Mouse (Mus musculus) colon, adult 2 months (tissue): ENCODE results near the gene S100a4. TPM values are rescaled to one million over a fixed set of nuclear protein-coding genes. Genes with fewer than 3 reads are reported as not detected.

ENCODE experiments used
- polyA plus RNA-seq: library from polyadenylated mRNA; depleted of rRNA; stranded (reverse); fragments of >200 nt; gene quantifications from 2 replicates; pipeline ENCODE4 v1.2.3, GENCODE M21; 2012; rRNA removed

S100a4 gene
- polyA plus RNA-seq: 10.2 and 12.3 TPM in 2 replicates

DNA sequence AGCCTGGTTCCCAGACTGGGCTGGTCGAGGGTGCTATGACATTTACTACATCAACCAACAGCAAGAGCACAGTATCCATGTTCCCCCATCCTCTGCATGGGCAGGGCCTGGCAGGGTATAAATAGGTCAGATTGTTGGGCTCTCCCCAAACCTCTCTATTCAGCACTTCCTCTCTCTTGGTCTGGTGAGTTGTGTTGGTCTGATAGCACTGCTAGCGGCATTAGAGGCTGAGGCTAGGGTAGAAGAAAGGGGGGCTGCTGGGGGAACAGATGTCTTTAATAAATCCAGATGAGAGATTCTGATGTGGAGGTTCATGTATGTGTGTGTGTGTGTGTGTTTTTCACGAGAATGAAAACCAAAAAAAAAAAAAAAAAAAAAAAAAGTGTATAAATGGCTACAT is at the start of gene S100a4:
Gene S100a4 (plus strand): TSS at position 149 of the 400 bp plus-strand sequence.

GRCm38 (mm10) chr3:90560008-90560628 is 43.5 kb upstream of the S100a4 start, which contains the start of gene S100a3:
S100a3 (plus strand) TSS chr3:90560578.

GRCm38 (mm10) chr3:90589947-90590346 is 13.6 kb upstream of the S100a4 start, which contains the start of gene S100a2:
S100a2 (plus strand) TSS chr3:90590247.

DNA sequence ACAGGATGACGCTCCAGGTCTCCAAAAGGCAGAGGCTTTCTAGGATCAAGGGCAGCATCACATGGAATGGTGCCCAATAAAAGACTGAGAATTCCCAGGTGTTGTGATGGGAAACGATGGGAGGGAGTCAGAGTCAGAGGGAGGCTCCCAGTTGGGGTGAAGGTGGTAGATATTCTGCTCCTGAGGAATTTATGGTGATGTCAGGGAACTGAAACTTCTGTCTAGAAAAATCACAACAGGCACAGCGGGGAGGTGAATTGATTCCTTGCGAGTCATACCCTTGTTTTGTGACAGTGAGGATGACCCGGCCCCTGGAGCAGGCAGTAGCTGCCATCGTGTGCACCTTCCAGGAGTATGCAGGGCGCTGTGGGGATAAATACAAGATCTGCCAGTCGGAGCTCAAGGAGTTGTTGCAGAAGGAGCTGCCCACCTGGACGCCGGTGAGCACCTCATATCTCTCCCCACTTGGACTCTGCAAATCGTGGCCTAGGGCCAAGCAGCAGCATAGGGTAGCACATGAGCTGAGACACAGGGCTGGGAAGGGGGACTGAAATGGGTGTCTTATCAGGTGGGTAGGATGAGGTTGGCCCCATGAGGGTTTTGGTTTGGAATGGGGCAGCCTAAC is 2.0 kb upstream of the S100a4 start, which contains the start of gene Gm42674:
Gene Gm42674 (plus strand): TSS at position 419 of the 625 bp plus-strand sequence.

GRCm38 (mm10) chr3:90608223-90608622 is 4.7 kb downstream of the S100a4 start, which contains the start of gene S100a5:
S100a5 (plus strand) TSS chr3:90608523.

DNA sequence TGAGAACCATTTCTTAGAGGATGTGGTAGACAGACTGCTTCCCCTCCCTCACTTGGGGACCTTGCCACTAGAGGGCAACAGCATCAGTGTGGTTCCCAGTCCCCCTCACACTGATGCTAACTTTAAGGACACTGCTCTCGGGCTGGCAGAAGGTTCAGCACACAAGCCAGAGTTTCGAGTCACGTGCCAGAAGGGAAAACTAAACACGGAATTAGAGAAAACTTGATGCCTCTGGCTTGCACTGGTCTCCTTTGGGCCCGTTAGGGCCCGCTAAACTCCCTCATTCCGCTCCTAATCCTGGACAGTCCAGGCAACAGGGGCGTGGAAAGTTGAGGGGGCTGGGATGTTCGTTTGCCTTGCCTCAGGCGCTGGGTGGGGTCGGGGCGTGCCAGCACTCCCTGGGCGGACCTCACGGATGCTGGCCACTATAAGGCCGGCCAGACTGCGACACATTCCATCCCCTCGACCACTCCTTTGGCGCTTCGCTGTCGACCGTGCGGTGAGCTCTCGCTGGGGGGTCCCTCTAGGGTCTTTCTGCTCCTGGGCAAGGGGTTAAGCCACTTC is 9.2 kb downstream of the S100a4 start, which contains the start of gene S100a6:
Gene S100a6 (plus strand): TSS at position 155 of the 564 bp plus-strand sequence.

GRCm38 (mm10) chr3:90653717-90654116 is 50.1 kb downstream of the S100a4 start, which contains the start of gene S100a7a:
S100a7a (plus strand) TSS chr3:90654017.

Other genes starting within 250 kb of the S100a4 start
- 11.7 and 12.2 TPM in 2 replicates for gene Slc27a3, start 213.8 kb upstream of the S100a4 start, polyA plus RNA-seq
- gene Ints3, start 170.1 kb upstream of the S100a4 start, polyA plus RNA-seq: 24.1 and 28.2 TPM in 2 replicates
- 7.2 and 7.4 TPM in 2 replicates for gene Npr1, start 137.9 kb upstream of the S100a4 start, polyA plus RNA-seq
- 10.1 and 10.5 TPM in 2 replicates for gene Ilf2, start 127.6 kb upstream of the S100a4 start, polyA plus RNA-seq
- gene Snapin, start 112.7 kb upstream of the S100a4 start, polyA plus RNA-seq: 14.8 and 15.0 TPM in 2 replicates
- 29.8 and 34.1 TPM in 2 replicates for gene Chtop, start 94.3 kb upstream of the S100a4 start, polyA plus RNA-seq
- gene S100a1, start 89.4 kb upstream of the S100a4 start, polyA plus RNA-seq: 199 and 230 TPM in 2 replicates
- gene S100a13, start 89.3 kb upstream of the S100a4 start, polyA plus RNA-seq: 61.5 and 65.1 TPM in 2 replicates
- gene S100a14, start 76.9 kb upstream of the S100a4 start, polyA plus RNA-seq: 29.0 and 52.1 TPM in 2 replicates
- 267 and 284 TPM in 2 replicates for gene S100a16, start 66.5 kb upstream of the S100a4 start, polyA plus RNA-seq
- 0.41 and 0.50 TPM in 2 replicates for gene S100a3, start 43.2 kb upstream of the S100a4 start, polyA plus RNA-seq
- not detected in 2 replicates for gene S100a2, start 13.5 kb upstream of the S100a4 start, polyA plus RNA-seq
- gene Gm42674, start 1.9 kb upstream of the S100a4 start, polyA plus RNA-seq: not detected in 2 replicates
- gene S100a5, start 4.8 kb downstream of the S100a4 start, polyA plus RNA-seq: not detected in 2 replicates
- gene S100a6, start 9.1 kb downstream of the S100a4 start, polyA plus RNA-seq: 1,904 and 2,022 TPM in 2 replicates
- gene S100a7a, start 50.2 kb downstream of the S100a4 start, polyA plus RNA-seq: 0.54 and 0.59 TPM in 2 replicates
- not detected in 2 replicates for gene S100a8, start 65.2 kb downstream of the S100a4 start, polyA plus RNA-seq
- gene S100a9, start 92.0 kb downstream of the S100a4 start, polyA plus RNA-seq: 0.49 TPM in 1 of 2 replicates, not detected in the other
- not detected in 2 replicates for gene Pglyrp4, start 123.1 kb downstream of the S100a4 start, polyA plus RNA-seq
- not detected in 2 replicates for gene Gm5849, start 174.1 kb downstream of the S100a4 start, polyA plus RNA-seq